In the genomic region with DNA sequence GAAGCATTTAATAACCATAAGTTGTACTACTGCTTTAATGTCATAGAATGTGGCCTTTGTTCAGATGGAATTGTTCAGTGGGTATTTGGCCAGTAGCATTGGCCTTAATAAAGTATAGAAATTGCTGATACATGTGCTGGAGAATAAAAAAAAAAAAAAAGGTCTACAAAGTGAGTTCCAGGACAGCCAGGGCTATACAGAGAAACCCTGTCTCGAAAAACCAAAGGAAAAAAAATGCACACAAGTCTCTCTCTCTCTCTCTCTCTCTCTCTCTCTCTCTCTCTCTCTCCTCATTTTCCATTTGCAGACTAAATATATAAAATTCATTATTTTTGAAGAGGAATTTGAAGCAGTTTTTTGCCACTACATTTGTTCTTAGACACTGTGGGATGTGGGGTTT, we compare ENCODE assay signal across 11 mouse cellular contexts.
"Had no signal": no experiment of that assay in that cellular context is flagged by ENCODE, and none has a peak within 500 bp of the region (broad histone marks: within the 10 kb centered on the region; RNA-seq: fewer than 3 reads in every experiment).

No protein-coding gene starts in this region.

- H3K9ac ChIP-seq: limb, embryonic 15.5 days; liver, embryonic 12.5 days; lung, embryonic 14.5 days; midbrain, embryonic 12.5 days had no signal

- H3K4me2 ChIP-seq: limb, embryonic 15.5 days; liver, embryonic 12.5 days; lung, embryonic 14.5 days; midbrain, embryonic 12.5 days had no signal

- ATAC-seq: liver, embryonic 12.5 days had no signal

- H3K4me3 ChIP-seq: limb, embryonic 15.5 days; liver, embryonic 12.5 days; midbrain, embryonic 12.5 days had no signal

- H3K27ac ChIP-seq: kidney, postnatal 0 days; limb, embryonic 15.5 days; liver, embryonic 12.5 days; midbrain, embryonic 12.5 days had no signal

- H3K4me1 ChIP-seq: limb, embryonic 15.5 days; liver, embryonic 12.5 days had no signal

- H3K9me3 ChIP-seq: limb, embryonic 15.5 days; liver, embryonic 12.5 days; midbrain, embryonic 12.5 days had no signal

- DNase-seq: kidney, adult 8-10 months; kidney, postnatal 36 days; lung, embryonic 14.5 days; lung, postnatal 10 days; lung, postnatal 4 days; right cerebral cortex, postnatal 14 days; thymus, postnatal 4 days had no signal

- H3K27me3 ChIP-seq: limb, embryonic 15.5 days; liver, embryonic 12.5 days; midbrain, embryonic 12.5 days had no signal

- H3K36me3 ChIP-seq: limb, embryonic 15.5 days; liver, embryonic 12.5 days; midbrain, embryonic 12.5 days had no signal
